Mouse (Mus musculus) heart, adult 2 months (tissue): ENCODE data around the gene Krtap12-1. TPM values are rescaled to one million over a fixed set of nuclear protein-coding genes. Genes with fewer than 3 reads are reported as not detected.
"Not testable (repeated sequence)": the region's sequence is repeated elsewhere in the genome, so short reads cannot be mapped to it uniquely, and the experiment has no call there.

Experiments
- DNase-seq, 2 experiments: peaks; one replicate each; pipeline ENCODE4 v3.0.0; 2021
- H3K27ac ChIP-seq: fragments of 200-600 bp; 2 replicates; pipeline ENCODE4 v1.8.1; 2022
- H3K27me3 ChIP-seq: fragments of 200-500 bp; 2 replicates; pipeline ENCODE4 v1.6.1; 2012; ENCODE audit warnings: mild to moderate bottlenecking, low read length, inconsistent platforms, mixed read lengths; ENCODE audit not compliant: control insufficient read depth, insufficient read depth
- H3K36me3 ChIP-seq: fragments of 200-500 bp; 2 replicates; pipeline ENCODE4 v1.6.1; 2012; ENCODE audit warnings: low read length, inconsistent platforms; ENCODE audit not compliant: control insufficient read depth, insufficient read depth
- H3K4me1 ChIP-seq: fragments of 200-500 bp; 2 replicates; pipeline ENCODE4 v1.6.1; 2011; ENCODE audit warnings: low read length; ENCODE audit not compliant: control insufficient read depth, insufficient read depth
- H3K4me3 ChIP-seq: fragments of 200-600 bp; 2 replicates; pipeline ENCODE4 v1.8.1; 2022
- H3K79me2 ChIP-seq: fragments of 200-500 bp; replicated peaks from 2 replicates; pipeline ENCODE4 v1.6.1; 2012; ENCODE audit warnings: mild to moderate bottlenecking, inconsistent platforms, low read length, moderate library complexity, mixed read lengths; ENCODE audit not compliant: control insufficient read depth, insufficient read depth
- H3K9ac ChIP-seq: fragments of 200-500 bp; 2 replicates; pipeline ENCODE4 v1.6.1; 2012; ENCODE audit warnings: low read depth, mild to moderate bottlenecking, control low read depth, inconsistent platforms, low read length, mixed read lengths
- CTCF ChIP-seq: fragments of 200-600 bp; IDR thresholded peaks from 2 replicates; pipeline ENCODE4 v1.8.1; 2022; ENCODE audit warnings: antibody characterized with exemption, mild to moderate bottlenecking, moderate library complexity
- EP300 ChIP-seq: fragments of 200-500 bp; IDR thresholded peaks from 2 replicates; pipeline ENCODE4 v1.6.1; 2011; ENCODE audit warnings: low read depth, low read length, control low read depth; ENCODE audit not compliant: insufficient read depth
- POLR2A ChIP-seq: fragments of 200-500 bp; IDR thresholded peaks from 2 replicates; pipeline ENCODE4 v1.6.1; 2011; ENCODE audit warnings: mild to moderate bottlenecking, low read depth, low read length, control low read depth; ENCODE audit not compliant: insufficient read depth
- WGBS: fragments of 180-500 bp; shearing (Covaris S2); methylation state at CpG from one replicate; pipeline ENCODE4 v1.1.7; 2018; 5-methylcytosine and 5-hydroxymethylcytosine counted together
- intact Hi-C: fragments of 180-260 bp; cut with DNase I; formaldehyde crosslinking; loops from one replicate; pipeline ENCODE4 v1.15.1; 2025
- polyA plus RNA-seq: library from polyadenylated mRNA; depleted of rRNA; stranded (reverse); fragments of >200 nt; gene quantifications from 2 replicates; pipeline ENCODE4 v1.2.3, GENCODE M21; 2012
- total RNA-seq, 2 experiments: library from RNA; stranded (reverse); gene quantifications; 2 replicates each; pipeline ENCODE4 v1.2.3; 2021

The Krtap12-1 gene
- total and polyA plus RNA-seq, 3 experiments: not detected

- Histone ChIP-seq H3K9ac (no peak overlapping the region), H3K4me3 (no peak overlapping the region), H3K4me1 (no peaks in the 10 kb centered on the region), H3K27ac (no peak overlapping the region), H3K79me2 (no peaks in the 10 kb centered on the region), H3K27me3 (no peaks in the 10 kb centered on the region), H3K36me3 (no peaks in the 10 kb centered on the region)
- DNase-seq: no peak
- peak; percentile 53 for TF ChIP-seq CTCF
- TF ChIP-seq POLR2A: no peak
- TF ChIP-seq EP300: no peak
- WGBS: 49% methylated on average over 4 of the region's 4 CpGs
- intact Hi-C loops: loop anchor here (1.0 kb wide), 1 partner anchor 150 kb away; no protein-coding TSS in a partner anchor
Measured at GRCm38 (mm10) chr10:77729241-77729640, 8.8 kb downstream of the Krtap12-1 start.

- H3K4me1 ChIP-seq: no peaks in the 10 kb centered on the region
- no peak for TF ChIP-seq CTCF
- no peak for TF ChIP-seq EP300
- no peak for TF ChIP-seq POLR2A
- WGBS: 97% methylated on average over 1 of the region's 1 CpGs
- intact Hi-C loops: no loop called here
- DNase-seq: no peak
- H3K27me3 ChIP-seq: no peaks in the 10 kb centered on the region
- no peak overlapping the region for H3K4me3 ChIP-seq
- H3K27ac ChIP-seq: no peak overlapping the region
- no peak overlapping the region for H3K9ac ChIP-seq
- no peaks in the 10 kb centered on the region for H3K79me2 ChIP-seq
- no peaks in the 10 kb centered on the region for H3K36me3 ChIP-seq
Measured at GRCm38 (mm10) chr10:77735928-77736327, 15.5 kb downstream of the Krtap12-1 start.

- Histone ChIP-seq H3K27ac (no peak overlapping the region), H3K4me1 (no peaks in the 10 kb centered on the region), H3K79me2 (no peaks in the 10 kb centered on the region), H3K4me3 (no peak overlapping the region), H3K9ac (no peak overlapping the region), H3K27me3 (no peaks in the 10 kb centered on the region), H3K36me3 (no peaks in the 10 kb centered on the region)
- 83% methylated on average over 4 of the region's 4 CpGs for WGBS
- no peak for DNase-seq
- no peak for TF ChIP-seq POLR2A
- TF ChIP-seq EP300: no peak
- TF ChIP-seq CTCF: no peak
- intact Hi-C loops: no loop called here
Measured at GRCm38 (mm10) chr10:77738929-77739328, 18.5 kb downstream of the Krtap12-1 start.

- H3K36me3 ChIP-seq: not testable (repeated sequence)
Measured at GRCm38 (mm10) chr10:77741924-77742688, 21.7 kb downstream of the Krtap12-1 start, which contains the start of gene Gm18596. Gene Gm18596, minus strand, starts transcription at chr10:77742638.

GRCm38 (mm10) chr10:77750686-77751085 is 30.3 kb downstream of the Krtap12-1 start:
- H3K27ac ChIP-seq, H3K79me2 ChIP-seq, H3K9ac ChIP-seq, DNase-seq, H3K27me3 ChIP-seq, H3K4me3 ChIP-seq, H3K4me1 ChIP-seq, H3K36me3 ChIP-seq, intact Hi-C loops: not testable (repeated sequence)
- WGBS: 70% methylated on average over 1 of the region's 1 CpGs

More at GRCm38 (mm10) chr10:77741924-77742688, 21.7 kb downstream of the Krtap12-1 start, which contains the start of gene Gm18596:
- 59% methylated on average over 5 of the region's 5 CpGs for WGBS
- H3K79me2 ChIP-seq, intact Hi-C loops, H3K4me3 ChIP-seq, H3K27me3 ChIP-seq, DNase-seq, H3K9ac ChIP-seq, H3K4me1 ChIP-seq, H3K27ac ChIP-seq: not testable (repeated sequence)

- H3K27me3 ChIP-seq, H3K36me3 ChIP-seq, H3K9ac ChIP-seq, H3K27ac ChIP-seq, H3K4me1 ChIP-seq, intact Hi-C loops, H3K79me2 ChIP-seq, H3K4me3 ChIP-seq, DNase-seq: not testable (repeated sequence)
- WGBS: 45% methylated on average over 1 of the region's 1 CpGs
Measured at GRCm38 (mm10) chr10:77751254-77751653, 30.9 kb downstream of the Krtap12-1 start, which contains the start of gene Gm9736. Gene Gm9736, minus strand, starts transcription at chr10:77751354.
